Mouse (Mus musculus) inflammation-experienced regulatory T-cells, adult 6 months (primary cell): ENCODE measurements around the gene Ets1. TPM values are rescaled to one million over a fixed set of nuclear protein-coding genes. Genes with fewer than 3 reads are reported as not detected.

Source experiments
- ATAC-seq: one replicate; pipeline ENCODE4 v1.8.0; 2017
- polyA plus RNA-seq, 3 experiments: library from polyadenylated mRNA; unstranded; fragments of 100-300 nt; shearing (Covaris generic); gene quantifications; one replicate each; pipeline ENCODE4 v1.2.1; 2017

Ets1 gene
- polyA plus RNA-seq, 3 experiments from 2014 or later, result 831 to 847 (median 840) TPM

DNA sequence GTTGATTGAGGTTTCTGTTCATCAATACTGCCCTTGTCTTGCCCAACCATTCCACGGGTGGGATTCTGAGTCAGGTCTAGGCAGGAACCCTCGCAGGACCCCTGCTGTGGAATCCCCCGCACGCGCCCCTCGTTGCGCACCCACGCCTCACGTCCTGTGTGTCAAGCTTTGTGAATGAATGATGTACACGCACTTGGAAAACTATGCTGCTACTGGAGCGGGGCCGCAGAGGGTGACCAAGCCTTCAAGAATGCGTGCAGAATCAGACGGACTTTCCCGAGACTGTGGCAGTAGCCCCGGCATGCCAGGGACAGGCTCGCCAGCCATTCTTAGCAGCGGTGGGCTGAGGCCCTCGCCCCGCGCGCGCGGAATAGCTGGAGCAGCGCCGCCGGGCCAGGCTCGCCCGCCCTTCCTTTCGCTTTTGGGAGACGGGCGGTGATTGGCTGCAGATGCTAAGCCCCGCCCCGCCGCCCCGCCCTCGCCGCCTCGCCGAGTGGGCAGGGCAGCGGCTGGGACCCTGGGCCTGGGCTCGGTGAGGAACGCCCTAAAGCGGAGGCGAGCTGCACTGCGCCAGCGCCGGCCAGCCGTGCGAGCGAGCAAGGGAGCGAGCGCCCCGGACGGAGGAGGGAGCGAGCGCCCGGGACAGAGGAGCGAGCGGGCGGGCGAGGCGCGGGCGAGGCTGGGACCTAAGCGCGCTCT, 59.6 kb downstream of the Ets1 start:
- ATAC-seq, result peak; percentile 69

DNA sequence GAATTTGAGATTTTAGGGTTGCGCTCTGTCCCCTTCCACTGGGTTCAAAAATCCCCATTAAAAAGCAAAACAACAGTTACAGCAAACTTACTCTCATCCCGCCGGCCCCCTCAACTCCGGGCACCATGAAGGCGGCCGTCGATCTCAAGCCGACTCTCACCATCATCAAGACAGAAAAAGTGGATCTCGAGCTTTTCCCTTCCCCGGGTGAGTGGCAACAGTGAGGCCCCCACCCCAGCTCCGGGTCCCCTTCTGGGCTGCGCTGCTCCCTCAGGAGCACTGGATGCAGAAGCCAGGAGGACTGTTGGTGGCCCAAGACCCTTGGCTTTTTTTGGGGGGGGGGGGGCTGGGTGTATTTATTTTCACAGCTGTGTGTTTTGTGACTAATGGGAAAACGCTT, 60.2 kb downstream of the Ets1 start:
- no peak for ATAC-seq

DNA sequence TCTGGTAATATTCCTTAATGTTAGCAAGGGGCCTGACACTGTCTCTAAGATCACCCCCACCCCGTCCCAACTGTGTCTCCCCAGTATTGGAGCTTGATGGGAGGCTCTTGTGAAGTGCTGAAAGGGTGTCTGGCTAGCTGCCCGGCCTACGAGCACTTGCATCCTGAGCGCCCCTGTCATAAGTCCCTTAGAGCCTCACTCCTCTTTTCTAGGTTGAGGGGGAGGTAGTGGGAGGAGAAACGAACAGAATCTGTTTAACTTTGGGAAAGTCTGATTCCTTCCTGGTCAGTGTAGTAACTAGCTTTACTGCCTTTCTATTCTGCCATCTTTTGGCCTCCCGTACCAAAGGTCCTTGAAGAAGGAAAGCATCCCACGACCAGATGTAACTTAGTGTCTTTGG, 60.7 kb downstream of the Ets1 start:
- ATAC-seq, result peak; percentile 10

DNA sequence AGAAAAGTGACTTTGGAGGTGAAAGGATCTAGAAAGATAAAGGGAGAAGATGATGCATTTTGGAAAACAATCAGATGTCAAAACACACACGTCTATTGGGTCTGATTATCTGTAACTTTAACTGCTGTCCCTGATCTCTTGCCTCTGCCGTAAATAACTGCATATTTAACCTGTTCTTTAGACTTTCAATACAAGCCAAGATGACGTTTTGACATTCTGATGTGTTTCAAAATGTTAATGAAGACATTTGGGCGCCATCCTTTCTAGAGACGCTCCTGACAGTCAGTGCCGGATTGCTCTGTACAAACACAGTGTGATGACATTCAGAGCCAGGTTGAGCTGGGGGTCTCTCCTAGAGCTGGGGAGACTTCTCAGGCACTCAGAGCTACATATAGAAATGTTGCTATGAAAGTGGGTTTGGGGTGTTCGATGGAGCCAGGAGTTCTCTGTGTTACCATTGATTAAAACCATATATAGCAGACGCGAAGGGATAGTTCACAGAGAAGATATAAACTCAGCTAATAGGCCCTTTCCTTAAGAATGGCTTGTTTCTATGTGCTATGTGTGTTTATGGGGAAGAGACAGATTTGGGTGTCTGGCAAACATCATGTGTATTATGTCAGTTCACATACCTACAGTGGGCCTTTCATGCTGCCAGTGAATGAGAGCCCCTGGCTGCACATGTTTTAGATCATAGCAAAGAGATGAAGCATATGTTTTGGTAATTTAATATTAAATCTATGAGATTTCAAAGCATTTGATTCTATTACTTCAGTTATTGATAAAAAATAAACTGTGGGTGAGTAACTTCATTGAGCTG, 61.5 kb downstream of the Ets1 start:
- ATAC-seq, result no peak

DNA sequence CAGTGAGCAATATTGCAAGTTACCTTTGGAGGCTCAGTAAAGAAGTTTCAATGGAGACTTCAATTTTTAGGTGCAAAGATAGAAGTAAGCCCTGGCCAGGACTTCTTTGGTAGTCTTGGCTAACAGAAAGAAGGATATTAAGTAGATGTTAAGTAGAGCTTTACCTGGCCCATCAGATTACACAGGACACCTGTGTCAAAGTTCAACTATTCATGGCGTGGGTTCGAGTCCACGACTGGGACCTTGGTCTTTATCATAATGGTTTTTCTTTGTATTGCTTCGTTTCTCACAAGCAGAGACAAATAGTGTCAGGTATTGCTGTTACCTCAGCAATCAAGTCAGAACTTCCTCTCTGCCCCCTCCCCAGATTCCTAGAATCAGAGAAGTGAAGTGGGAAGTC, 62.7 kb downstream of the Ets1 start:
- ATAC-seq, result no peak

DNA sequence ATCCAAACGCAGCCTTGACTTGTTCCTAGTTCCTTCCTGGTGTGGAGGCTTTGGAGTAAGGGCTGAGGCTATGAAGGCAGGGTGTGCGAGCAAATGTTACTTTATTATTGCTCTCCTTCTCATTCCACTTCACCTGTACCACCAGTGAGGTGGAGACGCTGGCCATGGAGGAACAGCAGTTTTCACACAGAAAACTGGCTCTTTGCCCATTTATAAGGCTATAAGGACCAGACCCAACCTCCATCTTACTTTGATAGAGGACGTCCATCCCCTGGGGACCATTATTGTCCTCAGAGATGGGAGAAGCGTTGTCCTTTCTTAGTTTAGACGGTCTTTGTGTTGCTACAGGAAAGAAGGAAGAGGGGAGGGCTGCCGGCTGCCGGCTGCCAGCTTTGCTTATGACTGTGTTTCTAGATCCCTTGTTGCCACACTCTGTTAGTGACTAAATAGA, 63.4 kb downstream of the Ets1 start:
- ATAC-seq, result no peak

DNA sequence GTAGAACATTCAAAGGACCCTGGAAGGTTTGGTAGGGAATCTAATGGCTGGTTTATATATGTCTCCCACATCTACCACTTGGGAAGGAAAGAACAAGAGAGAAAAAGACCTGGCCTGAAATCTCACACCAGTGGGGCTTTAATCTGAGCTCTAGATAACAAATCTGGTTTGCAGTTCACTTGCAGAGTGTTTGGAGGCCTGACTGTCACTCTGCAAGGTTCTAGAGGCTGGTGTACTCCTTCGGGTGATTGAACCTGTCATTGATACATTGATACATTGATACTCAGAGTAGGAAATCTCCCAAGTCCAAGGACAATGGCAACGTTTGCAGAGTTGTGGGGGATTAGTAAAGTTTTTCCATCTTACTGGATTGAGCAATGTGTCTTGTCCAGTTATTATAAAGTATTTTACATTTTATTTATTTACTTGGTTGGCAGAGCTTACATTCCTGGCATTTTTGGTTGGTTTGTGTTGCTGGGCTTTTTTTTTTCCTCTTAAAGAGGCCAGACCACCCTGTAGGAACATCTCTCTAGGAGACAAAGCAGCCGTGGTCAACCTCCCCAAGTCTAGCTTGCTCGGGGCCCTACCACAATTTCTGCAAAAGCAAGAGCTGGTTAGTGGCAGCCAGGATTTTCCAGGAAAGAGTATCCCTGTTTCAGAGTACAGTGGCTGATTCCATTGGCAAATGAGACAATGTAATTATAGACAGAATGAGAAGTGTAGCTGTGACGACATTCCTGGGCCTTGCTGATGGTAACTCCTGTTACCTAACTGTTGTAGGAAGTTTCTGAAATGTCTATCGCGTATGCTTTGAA, 64.3 kb downstream of the Ets1 start:
- ATAC-seq, result no peak

DNA sequence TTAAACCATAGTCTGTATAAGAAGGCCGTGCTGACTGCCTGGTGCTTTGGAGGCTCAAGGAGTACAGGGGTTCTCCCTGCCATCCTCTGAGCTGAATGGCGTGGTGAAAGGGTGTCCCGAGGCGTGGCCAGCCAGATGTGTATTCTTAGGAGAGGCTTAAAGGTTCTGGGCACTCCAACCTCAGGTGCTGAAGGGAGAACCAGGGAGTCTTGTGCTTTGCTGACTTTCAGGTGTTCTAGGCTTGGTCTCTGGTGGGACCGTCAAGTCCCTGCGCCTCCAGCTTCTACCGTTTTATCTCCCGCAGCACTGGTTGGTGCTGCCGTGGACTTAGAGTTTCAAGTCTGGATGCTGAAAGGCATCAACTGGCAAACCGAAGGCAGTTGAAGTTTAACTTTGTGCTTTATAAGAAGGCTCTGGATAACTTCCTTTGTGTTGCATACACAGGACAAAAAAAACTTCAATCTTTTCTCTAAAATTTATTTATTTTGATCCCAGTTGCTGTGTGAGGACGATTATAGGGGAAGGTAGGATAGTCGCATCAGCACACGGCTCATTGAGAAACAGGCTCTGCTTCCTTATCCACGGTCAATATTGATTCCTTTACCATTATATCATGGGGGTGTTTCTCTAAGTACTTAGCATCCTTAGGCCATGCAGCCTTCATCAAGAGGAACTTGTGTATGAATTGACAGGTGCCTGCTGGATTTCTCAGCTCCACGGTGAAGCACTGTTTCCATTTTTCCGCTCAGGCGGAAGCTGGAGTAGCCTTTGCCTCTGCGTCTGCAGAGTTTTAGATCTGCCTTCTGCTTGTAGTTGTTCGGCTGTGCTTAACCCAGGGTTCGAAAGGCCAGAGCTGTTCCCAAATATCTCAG, 65.3 kb downstream of the Ets1 start:
- no peak for ATAC-seq

DNA sequence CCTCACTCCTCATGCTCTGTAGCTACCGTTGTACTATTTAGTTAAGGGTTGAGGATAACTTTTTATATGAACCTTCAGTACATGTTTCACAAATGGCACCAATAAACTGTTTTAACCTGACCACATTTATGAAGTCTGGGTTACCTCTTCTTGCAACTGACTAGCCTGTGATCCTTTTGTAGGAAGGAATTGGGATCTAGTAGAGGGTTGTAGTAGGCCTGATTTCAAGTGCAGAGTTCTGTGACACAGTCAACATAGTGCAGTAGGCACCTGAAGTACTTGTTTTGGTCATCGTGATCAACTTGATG, 65.9 kb downstream of the Ets1 start:
- no peak for ATAC-seq

DNA sequence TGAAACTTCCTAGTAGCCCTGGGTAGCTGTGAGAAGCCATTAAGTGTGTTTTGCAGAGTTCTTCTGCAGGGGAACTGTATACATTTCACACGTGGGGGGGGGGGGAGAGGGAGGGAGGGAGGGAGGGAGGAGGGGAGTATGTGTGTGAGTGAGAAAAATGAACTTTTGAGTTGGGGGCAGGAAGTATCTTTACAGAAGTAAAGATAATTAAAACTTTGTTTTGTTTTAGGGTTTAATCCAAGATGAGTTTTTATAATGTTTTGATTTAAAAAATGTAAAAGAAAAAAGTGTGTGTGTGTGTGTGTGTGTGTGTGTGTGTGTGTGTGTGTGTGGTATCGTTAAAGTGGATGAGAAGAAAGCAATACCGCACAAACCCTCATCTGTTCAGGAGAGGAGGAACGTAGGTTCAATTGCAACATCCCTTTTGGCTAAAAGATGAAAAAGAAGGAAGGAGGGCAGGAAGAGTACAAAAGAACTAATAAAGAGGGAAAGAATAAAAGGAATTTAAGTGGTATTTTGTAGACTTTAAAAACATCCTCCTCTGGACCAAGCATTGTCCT, 66.9 kb downstream of the Ets1 start:
- ATAC-seq, result no peak

DNA sequence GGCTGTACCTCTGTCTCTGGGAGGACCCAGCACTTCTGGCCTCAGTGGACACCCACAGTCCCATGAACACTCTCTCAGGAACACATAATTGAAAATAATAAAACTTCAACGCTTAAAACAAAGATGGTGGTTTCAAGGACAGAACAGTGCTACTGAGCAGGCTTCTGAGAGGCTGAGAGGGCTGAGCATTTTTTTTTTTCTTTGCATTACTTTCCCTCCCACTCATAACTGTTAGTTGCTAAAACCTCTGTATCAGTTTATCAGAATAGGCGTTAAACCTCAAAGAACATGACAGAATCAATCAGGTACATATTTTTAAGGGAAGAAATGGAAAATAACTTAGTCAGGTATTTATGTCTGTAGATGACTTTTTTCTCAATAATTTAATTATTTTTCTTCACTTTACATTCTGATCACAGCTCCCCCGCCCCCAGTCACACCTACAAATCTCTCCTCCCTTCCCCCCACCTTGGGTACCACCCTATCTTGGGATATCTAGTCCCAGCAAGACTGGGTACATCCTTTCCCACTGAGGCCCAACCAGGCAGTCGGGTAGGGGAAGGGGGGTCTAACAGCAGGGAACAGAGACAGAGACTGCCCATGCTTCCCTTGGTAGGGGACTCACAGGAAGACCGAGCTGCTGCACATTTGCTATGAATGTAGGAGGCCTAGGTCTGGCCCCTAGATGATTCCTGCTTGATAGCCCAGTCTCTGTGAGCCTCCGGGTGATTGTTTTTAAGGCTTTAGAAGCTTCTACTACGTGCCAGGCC, 68.1 kb downstream of the Ets1 start:
- ATAC-seq, result peak; percentile 16

DNA sequence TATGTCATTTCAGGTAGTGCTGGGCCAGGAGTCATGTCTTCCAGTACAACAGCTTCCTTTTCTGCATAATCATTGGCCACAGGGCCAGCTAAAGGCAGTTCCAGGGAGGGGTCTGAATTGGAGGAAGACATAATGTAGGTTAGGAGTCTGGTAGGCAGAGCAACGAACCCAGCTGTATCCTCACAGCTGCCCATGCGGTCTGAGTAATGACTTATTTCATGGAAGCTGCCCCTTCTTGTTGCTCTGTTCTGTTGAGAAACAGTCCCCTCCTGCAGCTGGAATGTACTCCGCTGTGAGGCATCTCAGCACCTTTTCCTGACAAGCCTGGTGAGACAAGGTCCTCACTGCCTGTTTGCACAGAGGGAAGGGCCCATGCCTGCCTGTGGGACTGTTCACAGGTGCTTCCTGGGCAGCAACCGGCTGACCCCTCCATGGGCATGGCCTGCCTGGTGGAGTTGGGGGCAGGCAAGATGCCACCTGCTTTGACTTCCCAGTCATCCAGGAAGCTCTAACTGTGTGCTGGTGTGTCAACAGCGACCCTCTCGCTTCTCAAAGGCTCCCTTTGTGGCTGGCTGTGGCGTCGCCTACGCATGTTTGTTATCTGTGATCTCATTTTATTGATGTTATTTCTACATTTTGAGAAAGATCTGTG, 69.9 kb downstream of the Ets1 start:
- peak; percentile 59 for ATAC-seq

DNA sequence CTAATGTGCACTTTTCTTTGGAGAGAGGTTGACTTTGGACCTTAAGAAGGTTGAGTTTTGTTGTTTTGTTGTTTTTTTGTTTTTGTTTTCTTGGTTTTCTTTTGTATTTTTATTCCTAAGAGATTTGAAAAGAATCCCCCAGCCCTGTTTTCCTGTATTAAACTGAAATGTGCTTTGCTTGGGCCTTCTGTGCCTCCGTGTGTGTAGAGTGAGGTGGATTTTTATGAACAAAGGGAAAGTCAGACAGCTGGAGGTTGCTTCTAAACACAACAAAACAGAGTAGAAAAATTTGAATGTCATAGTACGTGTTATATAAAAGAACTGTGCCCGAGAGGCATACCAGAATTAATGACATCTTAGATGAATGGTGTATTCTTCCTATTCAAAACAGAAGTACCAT, 71.4 kb downstream of the Ets1 start:
- no peak for ATAC-seq

DNA sequence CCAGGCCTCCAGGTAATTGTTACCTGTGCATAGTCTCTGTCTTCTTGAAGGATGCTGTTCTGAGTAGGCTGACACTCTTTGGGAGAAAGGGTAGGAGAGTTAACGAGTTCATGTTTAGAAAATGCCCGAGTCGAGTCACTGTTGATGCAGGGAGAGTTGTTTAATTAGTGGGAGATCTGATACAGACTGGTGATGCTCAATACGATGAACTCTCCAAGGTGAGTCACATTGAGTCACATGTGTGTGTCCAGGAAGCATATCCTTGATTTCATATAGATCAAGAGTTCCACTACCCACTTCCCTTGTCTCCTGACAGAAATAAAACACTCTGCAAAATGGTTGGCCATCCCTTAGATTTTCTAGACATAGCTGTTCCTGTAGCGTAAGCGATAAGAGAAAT, 72.5 kb downstream of the Ets1 start:
- peak; percentile 20 for ATAC-seq

DNA sequence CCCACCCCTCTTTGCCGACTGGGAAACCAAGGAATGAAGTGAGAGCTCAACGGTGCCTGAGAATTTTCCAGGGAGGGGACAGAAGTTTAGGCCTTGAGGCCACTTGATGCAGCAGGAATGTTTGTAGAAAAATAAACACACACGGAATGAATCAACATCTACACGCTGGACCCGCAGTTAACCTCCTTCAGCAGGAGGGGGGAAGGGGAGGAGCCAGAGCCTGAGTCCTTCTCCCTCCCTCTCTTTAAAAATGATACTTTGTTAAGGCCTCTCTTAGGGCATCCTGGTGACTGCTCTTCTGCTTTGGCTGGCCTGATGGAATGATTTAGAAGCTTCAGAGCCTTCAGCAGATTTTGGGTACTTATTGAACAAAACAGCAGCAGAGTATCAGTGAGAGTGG, 73.3 kb downstream of the Ets1 start:
- ATAC-seq, result peak; percentile 10

DNA sequence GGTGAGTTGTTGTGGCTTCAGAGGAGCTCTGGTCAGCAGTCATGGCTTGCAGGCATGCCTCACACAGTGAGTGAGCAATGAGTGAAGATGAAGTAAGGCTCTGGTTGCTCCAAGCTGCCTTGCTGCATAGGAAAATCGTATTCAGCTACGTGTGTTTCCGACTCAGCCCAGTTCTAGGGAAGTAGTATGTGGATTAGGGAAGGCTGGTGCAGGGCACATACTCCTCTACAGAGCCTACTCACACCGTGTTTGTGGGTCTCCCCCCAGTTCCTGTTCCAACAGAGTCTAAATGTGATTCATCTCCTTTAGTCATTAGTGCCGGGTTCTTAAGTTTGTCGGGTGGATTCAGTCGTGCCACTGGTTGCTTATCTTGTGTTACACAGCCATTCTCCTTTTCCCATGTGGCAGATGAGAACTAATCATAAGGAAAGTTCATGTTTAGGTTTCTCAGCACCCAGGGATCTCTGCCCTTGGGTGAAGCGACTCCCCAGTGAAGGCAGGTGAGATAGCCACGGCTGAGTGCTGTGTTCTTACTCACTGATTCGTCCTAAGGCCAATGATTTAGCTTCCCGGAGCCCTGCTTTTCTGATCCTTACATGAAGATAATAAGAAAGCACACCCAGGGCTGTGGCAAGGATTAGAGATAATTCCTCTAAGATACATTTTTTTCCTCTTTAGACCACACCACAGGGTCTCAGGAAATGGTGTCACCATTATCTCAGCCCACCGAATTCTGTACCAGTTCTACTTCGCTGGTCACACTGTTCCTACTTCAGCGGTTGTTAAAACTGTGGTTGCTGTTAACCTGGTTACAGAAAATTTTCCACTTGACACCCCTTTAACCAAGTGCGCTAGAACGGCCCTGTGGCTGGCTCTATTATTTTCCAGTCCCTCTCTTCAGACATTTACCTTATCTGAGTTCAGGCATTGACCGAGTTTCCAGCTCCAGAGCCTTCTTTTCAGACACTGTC, 74.0 kb downstream of the Ets1 start:
- ATAC-seq, result peak; percentile 19

DNA sequence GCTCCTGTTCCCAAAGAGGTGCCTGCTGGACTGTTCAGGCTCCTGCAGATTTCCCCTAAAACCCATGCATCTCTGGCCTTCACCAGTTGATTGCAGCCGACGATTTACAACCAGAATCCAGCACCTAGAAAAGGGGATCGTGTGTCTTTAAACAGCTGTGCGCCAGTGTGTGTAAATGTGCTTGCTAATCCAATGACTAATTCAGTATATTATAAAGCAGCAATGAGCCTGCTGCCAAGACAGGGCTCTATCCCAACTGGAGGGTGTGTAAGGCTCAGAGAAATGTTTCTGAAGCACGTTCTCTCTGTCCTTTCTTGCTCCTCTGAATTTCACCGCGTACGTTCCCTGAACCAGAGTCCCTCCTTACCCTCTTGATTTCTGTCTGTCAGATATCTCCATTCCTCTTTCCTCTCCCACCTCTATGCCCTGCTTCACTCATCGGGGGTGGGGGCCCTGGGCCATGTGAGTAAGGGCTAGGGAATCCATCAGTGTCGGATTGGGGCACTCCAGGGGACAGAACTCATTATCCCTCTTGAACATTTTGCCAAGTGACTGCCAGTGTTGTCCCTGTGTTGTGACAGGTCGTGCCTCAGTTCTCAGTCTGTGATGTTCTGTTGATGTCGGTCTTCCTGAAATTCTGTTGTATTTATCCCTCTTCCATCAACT, 75.1 kb downstream of the Ets1 start:
- ATAC-seq, result no peak

DNA sequence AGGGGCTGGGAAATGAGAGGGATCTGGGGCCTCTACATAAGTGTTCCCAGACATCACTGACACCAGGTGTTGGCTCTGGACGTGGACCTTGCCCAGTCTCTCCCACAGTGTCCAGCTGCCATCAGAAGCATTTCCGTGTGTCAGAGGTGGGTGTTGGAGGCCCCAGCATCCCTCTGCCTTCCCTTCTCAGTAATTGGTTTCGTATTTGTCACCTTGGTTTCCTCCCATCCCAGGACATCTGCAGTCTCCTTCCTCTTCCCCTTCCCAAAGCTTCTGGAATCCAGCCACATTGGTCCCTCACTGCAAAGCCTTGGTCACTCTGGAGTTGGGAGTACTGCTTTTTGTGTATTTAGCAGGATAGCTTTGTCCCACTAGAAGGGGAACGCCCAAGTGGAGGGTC, 75.7 kb downstream of the Ets1 start:
- ATAC-seq, result no peak

DNA sequence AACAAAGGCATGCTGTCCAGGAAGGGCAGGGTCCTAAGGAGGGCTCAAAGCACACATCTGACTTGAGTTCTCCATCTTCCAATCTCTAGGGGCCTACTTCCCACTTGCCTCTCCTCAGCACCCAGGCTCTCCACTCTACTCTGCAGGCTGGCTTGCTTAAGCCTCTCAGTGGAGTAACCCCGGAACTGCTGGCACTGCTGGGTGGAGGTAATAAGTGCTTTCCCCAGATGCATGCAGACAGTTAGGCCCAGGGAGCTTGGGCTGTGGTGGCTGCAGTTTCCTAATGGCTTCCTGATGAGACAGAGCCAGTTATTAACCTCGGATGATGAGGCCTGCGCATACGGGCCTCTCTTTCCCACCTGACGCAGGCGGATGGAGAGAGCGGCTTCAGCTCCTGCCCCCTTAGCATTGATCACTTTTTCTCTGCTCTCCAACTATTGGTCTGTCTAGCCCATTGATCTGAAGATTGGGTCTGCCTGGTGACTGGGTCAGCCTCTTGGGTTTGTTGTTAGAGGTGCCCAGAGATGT, 76.4 kb downstream of the Ets1 start:
- peak; percentile 16 for ATAC-seq
